Mouse (Mus musculus) retina, postnatal 1 day (tissue): ENCODE measurements at regions not wholly inside any gene's neighbourhood (a gene's known extent, or its start where the extent isn't known, plus 50 kb on each side); places are given as distances from the start of the nearest gene placed in this dataset.

Experiments used
- DNase-seq: peaks from one replicate; pipeline ENCODE4 v3.0.0-alpha.2; 2012

DNA sequence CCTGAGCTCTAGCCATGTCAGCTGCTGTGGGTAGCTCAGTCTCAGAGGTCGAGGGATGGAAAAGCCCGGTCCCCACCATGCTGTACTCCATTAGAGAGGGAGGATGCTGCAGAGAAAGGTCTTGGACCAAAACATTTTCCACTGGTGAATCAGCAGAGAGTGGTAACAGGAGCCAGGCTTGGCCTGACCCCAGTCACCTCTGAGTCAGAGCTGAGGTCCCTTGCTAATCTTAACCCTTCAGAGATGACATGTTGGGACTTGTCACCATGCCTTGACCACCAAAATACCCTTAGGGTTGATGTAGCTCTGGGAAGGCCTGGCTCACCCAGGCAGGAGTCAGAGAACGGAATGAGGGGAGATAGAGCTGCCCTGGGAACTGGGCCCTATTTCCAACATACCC, 210.0 kb downstream of the Cyp26b1 start:
- no peak for DNase-seq

DNA sequence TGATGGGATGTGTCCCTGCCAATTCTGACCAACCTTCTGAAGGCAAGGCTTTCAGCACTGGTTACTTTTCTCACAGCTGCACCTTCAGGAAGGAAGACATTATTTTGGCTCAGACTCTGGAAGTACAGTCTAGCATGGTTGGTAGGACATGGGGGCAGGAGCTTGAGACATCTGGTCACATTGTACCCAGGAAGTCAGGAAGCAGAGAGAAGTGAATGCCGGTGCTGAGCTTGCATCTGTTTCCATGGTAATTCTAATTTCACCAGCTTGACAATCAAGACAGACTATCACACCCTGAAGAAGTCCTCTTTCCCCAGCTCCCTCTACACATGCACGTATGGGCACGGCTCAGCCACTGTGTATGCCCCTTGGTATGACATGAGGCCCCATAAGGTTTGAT, 210.6 kb downstream of the Cyp26b1 start:
- no peak for DNase-seq

DNA sequence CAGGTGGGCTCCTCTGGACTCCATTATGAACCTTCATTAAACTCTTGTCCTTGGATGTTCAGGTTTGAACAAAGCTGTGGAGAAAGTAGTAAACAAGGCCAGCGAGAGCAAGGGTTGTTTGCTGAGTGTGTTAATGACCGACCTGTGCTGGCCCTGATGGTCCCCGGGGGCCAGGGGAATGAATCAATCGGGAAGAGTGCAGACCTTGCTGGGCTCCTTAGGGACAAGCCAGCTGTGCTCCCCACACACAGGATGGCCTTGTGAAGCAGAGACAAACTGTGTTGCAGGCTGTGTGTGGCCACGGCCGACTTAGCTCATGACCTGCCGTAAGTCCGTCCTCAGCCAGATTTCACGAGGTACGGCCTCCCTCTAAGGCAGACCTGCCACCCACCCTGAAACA, 212.1 kb downstream of the Cyp26b1 start:
- DNase-seq = no peak

DNA sequence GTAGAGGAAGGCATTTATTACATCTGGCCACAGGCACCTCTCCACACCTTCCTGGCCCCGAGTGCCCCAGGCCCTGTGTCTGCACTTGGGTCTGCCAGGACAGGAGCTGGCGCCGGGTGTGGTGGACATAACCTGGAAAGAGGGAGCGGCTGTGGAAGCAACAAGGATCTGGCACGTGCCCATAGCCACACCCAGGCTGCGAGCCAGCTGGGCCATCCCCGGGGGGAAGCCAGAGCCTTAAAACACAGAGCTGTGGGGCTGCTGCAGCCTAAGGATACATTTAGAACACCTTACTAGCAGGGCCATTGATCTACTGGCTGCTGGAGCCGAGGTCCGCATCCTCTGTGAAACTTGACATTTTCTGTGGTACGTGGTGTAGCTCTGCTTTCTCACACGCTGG, 217.0 kb downstream of the Cyp26b1 start:
- no peak for DNase-seq

- DNase-seq = peak; percentile 68
These were observed 218.2 kb downstream of the Cyp26b1 start for GRCm38 (mm10) chr6:84375498-84375897.

- DNase-seq = no peak
These were observed 227.3 kb downstream of the Cyp26b1 start for GRCm38 (mm10) chr6:84366365-84366764.

GRCm38 (mm10) chr6:84365914-84366313, 227.8 kb downstream of the Cyp26b1 start:
- DNase-seq = no peak

- peak; percentile 7 for DNase-seq
These were observed 228.7 kb downstream of the Cyp26b1 start for GRCm38 (mm10) chr6:84364964-84365363.

DNA sequence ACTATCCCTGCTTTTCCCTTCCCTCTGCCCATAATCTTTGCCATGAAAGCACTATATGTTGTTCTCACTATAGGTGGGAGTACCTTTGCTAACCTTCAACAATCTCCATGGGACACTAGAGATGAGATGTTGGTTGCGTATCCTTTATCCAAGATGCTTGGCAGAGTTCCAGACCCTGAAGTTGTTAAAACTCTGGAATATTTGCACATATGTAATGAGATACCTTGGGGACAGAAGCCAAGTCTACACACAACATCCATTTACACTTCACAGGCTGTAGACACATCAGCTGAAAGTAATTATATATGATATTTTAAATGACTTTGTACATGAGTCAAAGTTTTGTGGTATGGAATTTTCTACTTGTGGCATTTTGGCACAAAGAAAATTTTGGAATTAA, 231.4 kb downstream of the Cyp26b1 start:
- DNase-seq = no peak

GRCm38 (mm10) chr6:84357911-84358310, 235.8 kb downstream of the Cyp26b1 start:
- DNase-seq = no peak

DNA sequence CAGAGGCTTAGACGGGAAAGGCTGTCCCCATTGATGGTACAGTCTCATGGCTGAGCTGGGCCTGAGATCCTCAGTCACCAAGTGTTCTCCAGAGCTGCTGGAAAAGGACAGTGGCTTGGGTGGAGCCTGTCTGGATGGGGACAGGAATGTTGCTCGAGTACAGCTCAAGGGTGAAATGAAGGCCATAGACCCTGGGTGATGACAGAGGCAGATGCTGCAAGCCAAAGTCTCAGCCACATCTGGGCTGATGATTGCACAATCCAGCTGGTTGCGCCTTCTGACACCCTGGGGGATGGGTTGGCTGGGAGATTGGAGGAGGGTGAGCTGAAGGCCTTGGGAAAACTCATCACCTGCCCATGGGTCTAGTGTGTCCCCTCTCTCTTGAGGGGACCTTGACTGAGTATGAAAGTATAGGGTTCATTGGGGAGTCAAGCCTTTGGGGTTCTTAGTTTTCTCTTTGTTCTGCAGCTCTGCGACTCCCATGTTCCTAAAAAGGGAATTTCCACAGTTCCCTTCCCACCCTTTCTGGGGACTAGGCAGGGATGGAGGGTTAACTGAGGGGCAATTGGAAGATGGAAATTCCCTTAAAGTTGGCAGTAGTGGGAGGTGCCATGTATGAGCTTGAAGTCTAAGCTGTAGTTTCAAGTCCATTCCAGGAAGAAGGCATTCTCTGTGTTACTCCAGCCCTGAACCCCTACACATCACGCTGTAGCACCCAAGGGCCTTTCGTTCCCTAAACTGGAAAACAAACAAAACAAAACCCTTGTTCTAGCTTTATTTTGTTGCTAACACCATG, 240.1 kb downstream of the Cyp26b1 start:
- DNase-seq = no peak

GRCm38 (mm10) chr6:84344936-84345335, 248.8 kb downstream of the Cyp26b1 start:
- DNase-seq = no peak

GRCm38 (mm10) chr6:84333666-84334179, 260.0 kb downstream of the Cyp26b1 start:
- DNase-seq = no peak

DNA sequence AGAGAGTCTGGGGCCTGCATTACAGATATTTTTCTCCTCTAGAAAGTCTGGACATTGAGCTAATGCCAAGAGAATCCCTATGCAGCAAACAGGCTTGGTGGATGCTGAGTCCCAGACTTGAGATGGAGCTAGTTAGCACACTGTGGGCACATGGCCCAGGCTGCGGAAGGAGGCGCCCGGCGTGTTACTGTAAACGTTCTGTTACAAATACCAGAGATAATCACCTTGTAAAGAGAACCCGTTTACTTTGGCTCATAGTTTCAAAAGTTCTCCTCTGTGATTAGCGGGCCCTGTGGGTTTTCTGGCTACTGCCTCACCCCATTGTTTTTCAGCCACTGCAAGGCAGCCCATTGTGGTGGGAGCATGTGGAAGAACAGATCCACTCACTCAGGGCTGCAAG, 264.6 kb downstream of the Cyp26b1 start:
- DNase-seq = no peak

- no peak for DNase-seq
These were observed 265.7 kb downstream of the Cyp26b1 start for GRCm38 (mm10) chr6:84328030-84328390.

GRCm38 (mm10) chr6:84327306-84328029, 266.2 kb downstream of the Cyp26b1 start:
- DNase-seq = no peak

DNA sequence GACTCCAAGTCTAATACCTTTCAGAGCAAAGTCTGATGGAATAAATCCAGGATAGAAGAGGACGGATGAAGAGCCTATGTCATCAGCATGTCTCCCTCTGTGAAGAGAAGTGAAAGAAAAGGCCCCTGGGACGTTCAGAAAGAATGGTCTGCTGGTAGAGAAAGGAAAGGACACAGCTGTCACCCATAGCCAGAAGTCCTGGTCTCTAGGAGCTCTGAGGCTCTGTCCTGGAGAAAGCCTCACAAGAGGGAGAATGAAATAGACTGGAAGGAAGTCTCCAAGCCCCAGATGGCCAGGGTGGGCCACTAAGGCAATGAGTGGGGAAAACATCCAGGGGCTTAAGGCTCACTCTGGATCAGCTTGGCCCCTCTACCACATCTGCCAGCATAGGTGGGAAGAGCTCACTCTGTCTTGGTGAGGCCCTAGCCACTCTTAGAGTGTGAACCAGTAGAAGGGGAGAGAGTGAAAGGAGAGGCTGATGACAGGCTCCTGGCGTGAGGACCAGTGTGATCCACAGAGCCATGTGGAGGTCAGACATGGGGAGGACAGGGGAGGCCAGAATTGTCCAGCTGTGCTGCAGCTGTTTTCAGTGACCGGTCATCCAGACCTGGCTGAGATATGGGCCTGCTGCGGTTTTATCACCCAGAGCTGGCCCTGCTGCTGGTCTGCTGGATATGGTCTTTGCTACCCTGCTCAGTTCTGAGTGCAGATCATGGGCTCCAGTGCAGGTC, 268.2 kb downstream of the Cyp26b1 start:
- no peak for DNase-seq

- DNase-seq = no peak
These were observed 269.5 kb downstream of the Cyp26b1 start for GRCm38 (mm10) chr6:84324185-84324584.

GRCm38 (mm10) chr6:84322528-84322927, 271.2 kb downstream of the Cyp26b1 start:
- no peak for DNase-seq

DNA sequence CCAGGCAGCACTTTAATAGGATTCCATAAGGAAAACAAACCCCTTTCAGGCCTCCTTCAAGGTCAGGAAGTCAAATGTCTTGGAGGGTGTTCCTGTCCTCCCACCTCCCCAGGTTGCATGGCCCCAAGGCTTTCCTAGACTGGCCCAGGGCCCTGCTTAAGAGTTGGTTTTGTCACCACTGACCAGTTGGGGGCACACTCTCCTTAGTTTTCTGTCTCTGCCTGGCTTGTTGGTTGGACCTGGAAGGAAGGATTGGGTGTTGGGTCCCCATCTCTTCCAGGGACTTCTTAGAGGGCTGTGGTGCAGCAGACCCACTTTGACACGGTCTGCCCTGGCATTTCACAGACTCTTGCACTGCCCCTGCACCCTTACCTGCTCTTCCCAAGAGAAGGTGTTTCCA, 273.1 kb downstream of the Cyp26b1 start:
- no peak for DNase-seq

DNA sequence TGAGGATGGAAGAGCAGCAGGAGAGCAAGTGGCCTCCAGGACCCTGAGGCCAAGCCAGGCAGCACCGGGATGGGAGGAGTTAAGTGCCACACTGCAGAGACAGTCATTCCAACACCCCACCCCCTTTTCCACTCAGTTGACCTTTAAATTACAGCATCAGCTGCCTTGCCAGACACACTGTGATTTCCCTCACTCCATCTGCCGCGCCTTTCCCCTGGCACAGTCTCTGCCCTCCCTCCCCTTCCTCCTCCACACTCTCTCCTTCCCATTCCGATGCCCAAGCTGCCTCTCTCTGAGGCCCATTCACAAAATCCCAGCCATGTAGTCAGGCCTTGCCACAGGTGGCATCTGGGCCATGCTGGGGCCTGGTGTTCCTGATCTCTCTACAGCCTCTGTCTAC, 274.9 kb downstream of the Cyp26b1 start:
- DNase-seq = peak; percentile 80

- peak; percentile 44 for DNase-seq
These were observed 276.7 kb downstream of the Cyp26b1 start for GRCm38 (mm10) chr6:84317026-84317425.

DNA sequence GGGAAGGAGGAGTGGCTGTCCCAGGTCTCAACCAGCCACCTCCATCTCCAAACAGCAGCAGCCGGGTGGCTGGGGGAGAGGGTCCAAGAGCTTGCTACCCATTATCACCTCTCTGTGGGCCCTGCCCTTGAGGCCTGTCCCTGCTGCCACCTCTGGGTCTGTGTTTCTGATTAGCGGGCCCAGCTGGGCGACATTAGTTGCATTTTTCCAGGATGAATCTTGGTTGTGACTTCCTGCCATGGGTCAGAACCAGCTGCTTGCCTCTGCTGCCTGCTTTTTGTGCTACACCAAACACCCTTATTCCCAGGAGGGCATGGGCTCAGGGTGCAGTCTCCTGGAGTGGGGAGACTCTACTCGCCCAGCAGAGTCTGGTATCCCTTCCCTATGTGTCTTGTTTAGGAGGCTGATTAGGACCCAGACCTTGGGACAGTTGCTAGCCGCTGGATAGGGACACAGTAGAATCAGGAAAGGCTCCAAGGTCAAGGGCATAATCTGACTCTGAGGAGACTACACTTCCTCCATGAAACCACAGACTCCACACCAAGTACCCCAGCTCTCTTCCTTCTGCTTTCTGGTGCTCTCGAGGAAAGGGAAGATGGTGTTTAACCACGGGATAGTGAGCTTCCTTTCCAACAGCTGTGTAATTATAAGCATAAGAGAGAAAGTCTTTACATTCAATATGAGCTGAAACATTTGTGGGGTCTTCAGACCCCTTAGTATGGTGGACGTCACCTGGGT, 278.4 kb downstream of the Cyp26b1 start:
- DNase-seq = no peak
